ENCODE assay signal across 20 mouse cellular contexts in genomic region chr10:59512173-59512572, GRCm38 (mm10).
DNase-seq lines count a peak whose midpoint lies in the region; ATAC-seq lines count a peak whose summit lies in the region.
"Had no signal": no experiment of that assay in that cellular context is flagged by ENCODE, and none has a peak within 500 bp of the region (broad histone marks: within the 10 kb centered on the region; RNA-seq: fewer than 3 reads in every experiment).

No protein-coding gene starts in this region.

- 70% methylated on average over 9 of the region's 9 CpGs for WGBS in heart, embryonic 13.5 days
- 74% methylated on average over 9 of the region's 9 CpGs for WGBS in heart, embryonic 12.5 days
- WGBS in neural tube, embryonic 13.5 days: 89% methylated on average over 9 of the region's 9 CpGs
- 74% methylated on average over 9 of the region's 9 CpGs for WGBS in limb, embryonic 11.5 days

- no peak overlapping the region for H3K4me3 ChIP-seq in heart, embryonic 13.5 days
- H3K4me3 ChIP-seq in heart, embryonic 12.5 days: no peak overlapping the region
- no peak overlapping the region for H3K4me3 ChIP-seq in neural tube, embryonic 13.5 days
- H3K4me3 ChIP-seq in limb, embryonic 11.5 days (ENCODE audit: low read depth, low read length): no peak overlapping the region
- H3K4me3 ChIP-seq: erythroblast, embryonic 14.5 days; hindbrain, embryonic 10.5 days; stomach, embryonic 15.5 days had no signal

- no peak for ATAC-seq in heart, embryonic 13.5 days (ENCODE audit: extremely low read depth, insufficient number of reproducible peaks, low FRiP score, low TSS enrichment)
- no peak for ATAC-seq in heart, embryonic 12.5 days (ENCODE audit: insufficient number of reproducible peaks, low FRiP score)
- ATAC-seq in neural tube, embryonic 13.5 days (ENCODE audit: low read depth): no peak
- no peak for ATAC-seq in limb, embryonic 11.5 days (ENCODE audit: insufficient number of reproducible peaks, low FRiP score, low TSS enrichment, low read depth)
- ATAC-seq: forebrain, embryonic 14.5 days; hindbrain, postnatal 0 days had no signal

- DNase-seq in neural tube, embryonic 10.5 days (ENCODE audit: extremely low spot score, low spot score): no peak
- DNase-seq in limb, embryonic 11.5 days (ENCODE audit: low spot score): no peak
- no peak for DNase-seq in spleen, postnatal 14 days (ENCODE audit: low spot score in 2 of 2)
- DNase-seq in cerebellum, postnatal 10 days: no peak
- DNase-seq: adrenal gland, adult 8-10 months; B cell, adult 2 months; cerebellum, adult 8-10 months; kidney, adult 8-10 months; kidney, postnatal 25 days; lung, adult 2 months; spleen, adult 18-20 months; thymus, adult 18-20 months had no signal

- no peak overlapping the region for H3K9ac ChIP-seq in heart, embryonic 13.5 days
- no peak overlapping the region for H3K9ac ChIP-seq in heart, embryonic 12.5 days
- H3K9ac ChIP-seq in neural tube, embryonic 13.5 days: no peak overlapping the region
- H3K9ac ChIP-seq in limb, embryonic 11.5 days (ENCODE audit: low read length): no peak overlapping the region
- H3K9ac ChIP-seq: stomach, embryonic 15.5 days had no signal

- H3K36me3 ChIP-seq in heart, embryonic 13.5 days: no peaks in the 10 kb centered on the region
- H3K36me3 ChIP-seq in heart, embryonic 12.5 days: no peaks in the 10 kb centered on the region
- H3K36me3 ChIP-seq in neural tube, embryonic 13.5 days: no peaks in the 10 kb centered on the region
- no peaks in the 10 kb centered on the region for H3K36me3 ChIP-seq in limb, embryonic 11.5 days (ENCODE audit: control insufficient read depth, insufficient read depth, low read length)
- H3K36me3 ChIP-seq: hindbrain, embryonic 10.5 days; stomach, embryonic 15.5 days had no signal

- H3K27ac ChIP-seq in heart, embryonic 13.5 days (replicated peaks): peak overlapping the region; percentile 57; the same call in 1 of the 2 replicates
- no peak overlapping the region for H3K27ac ChIP-seq in heart, embryonic 12.5 days (ENCODE audit: poor library complexity, severe bottlenecking)
- peak overlapping the region; percentile 56; the same call in 1 of the 2 replicates for H3K27ac ChIP-seq in neural tube, embryonic 13.5 days (replicated peaks)
- H3K27ac ChIP-seq in limb, embryonic 11.5 days (replicated peaks; ENCODE audit: low read depth, low read length): peak overlapping the region; percentile 30; the same call in 1 of the 2 replicates
- H3K27ac ChIP-seq: hindbrain, embryonic 10.5 days; hindbrain, postnatal 0 days; stomach, embryonic 15.5 days had no signal

- H3K4me2 ChIP-seq in heart, embryonic 13.5 days: no peak overlapping the region
- H3K4me2 ChIP-seq in heart, embryonic 12.5 days: no peak overlapping the region
- no peak overlapping the region for H3K4me2 ChIP-seq in neural tube, embryonic 13.5 days
- H3K4me2 ChIP-seq in limb, embryonic 11.5 days (ENCODE audit: low read depth, severe bottlenecking): no peak overlapping the region
- H3K4me2 ChIP-seq: stomach, embryonic 15.5 days had no signal

- no peaks in the 10 kb centered on the region for H3K27me3 ChIP-seq in heart, embryonic 13.5 days (replicated peaks)
- H3K27me3 ChIP-seq in heart, embryonic 12.5 days (replicated peaks): no peaks in the 10 kb centered on the region
- H3K27me3 ChIP-seq in neural tube, embryonic 13.5 days: no peaks in the 10 kb centered on the region
- no peaks in the 10 kb centered on the region for H3K27me3 ChIP-seq in limb, embryonic 11.5 days (ENCODE audit: control insufficient read depth, insufficient read depth, low read length)
- H3K27me3 ChIP-seq: stomach, embryonic 15.5 days had no signal

- H3K9me3 ChIP-seq in heart, embryonic 13.5 days: no peaks in the 10 kb centered on the region
- H3K9me3 ChIP-seq in heart, embryonic 12.5 days (replicated peaks): no peaks in the 10 kb centered on the region
- H3K9me3 ChIP-seq in neural tube, embryonic 13.5 days: no peaks in the 10 kb centered on the region
- 0 out of 2 replicates have a peak, but pooled peaks cover 2% of the 10 kb centered on the region for H3K9me3 ChIP-seq in limb, embryonic 11.5 days (ENCODE audit: control insufficient read depth, low read length)
- H3K9me3 ChIP-seq: hindbrain, embryonic 10.5 days; stomach, embryonic 15.5 days had no signal

- peaks cover 54% of the 10 kb centered on the region for H3K4me1 ChIP-seq in heart, embryonic 13.5 days
- H3K4me1 ChIP-seq in heart, embryonic 12.5 days (replicated peaks): peaks cover 41% of the 10 kb centered on the region
- peaks cover 31% of the 10 kb centered on the region for H3K4me1 ChIP-seq in neural tube, embryonic 13.5 days (replicated peaks)
- peaks cover 17% of the 10 kb centered on the region for H3K4me1 ChIP-seq in limb, embryonic 11.5 days (ENCODE audit: control insufficient read depth, insufficient read depth, low read length)
